Mouse (Mus musculus) hematopoietic multipotent progenitor cell, adult 10-12 weeks (in vitro differentiated cells): ENCODE results near the gene Ncr1. TPM values are rescaled to one million over a fixed set of nuclear protein-coding genes. Genes with fewer than 3 reads are reported as not detected.

Source experiments
- polyA plus RNA-seq: library from polyadenylated mRNA; stranded (reverse); fragments of >175 nt; gene quantifications from 2 replicates; pipeline ENCODE4 v1.2.3, GENCODE M21; 2012; ENCODE audit warnings: low replicate concordance

Gene Ncr1
- 1.5 and 2.0 TPM in 2 replicates for polyA plus RNA-seq

DNA sequence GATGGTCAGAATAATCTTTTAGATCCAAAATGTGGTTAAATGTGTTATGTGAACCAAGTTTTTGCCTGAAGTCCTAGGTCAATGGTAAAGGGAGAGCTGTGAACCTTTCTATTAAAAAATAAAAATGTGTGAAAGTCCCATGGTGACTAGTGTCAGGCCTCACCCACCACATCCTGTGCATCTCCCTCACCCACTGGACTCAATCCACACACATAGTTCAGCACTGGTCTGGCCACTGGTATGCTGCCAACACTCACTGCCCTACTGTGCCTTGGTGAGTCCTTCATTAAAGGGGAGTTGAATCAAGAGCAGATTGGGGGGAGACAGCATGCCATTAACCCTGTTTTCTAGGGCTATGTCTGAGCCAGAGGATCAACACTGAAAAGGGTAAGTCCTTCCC, at the start of gene Ncr1:
Ncr1 (plus strand) TSS at position 216 of the 400 bp plus-strand sequence.

Other genes with a start within 250 kb of the Ncr1 start
- gene Ttyh1, start 218.3 kb upstream of the Ncr1 start, polyA plus RNA-seq = 0.36 and 1.2 TPM in 2 replicates
- gene Leng8, start 200.7 kb upstream of the Ncr1 start, polyA plus RNA-seq = 265 and 494 TPM in 2 replicates
- gene Leng9, start 187.3 kb upstream of the Ncr1 start, polyA plus RNA-seq = 8.1 and 11.7 TPM in 2 replicates
- 3.4 TPM in 2 replicates for gene Cdc42ep5, start 172.9 kb upstream of the Ncr1 start, polyA plus RNA-seq
- 0.52 and 2.5 TPM in 2 replicates for gene Lilra5, start 100.0 kb upstream of the Ncr1 start, polyA plus RNA-seq
- not detected in 2 replicates for gene Gp6, start 60.0 kb downstream of the Ncr1 start, polyA plus RNA-seq
- gene Rdh13, start 107.9 kb downstream of the Ncr1 start, polyA plus RNA-seq = 1.6 and 3.0 TPM in 2 replicates
- 0.06 TPM in 1 of 2 replicates, not detected in the other for gene Eps8l1, start 123.0 kb downstream of the Ncr1 start, polyA plus RNA-seq
- 207 and 309 TPM in 2 replicates for gene Ppp1r12c, start 164.0 kb downstream of the Ncr1 start, polyA plus RNA-seq
- gene Tnnt1, start 178.7 kb downstream of the Ncr1 start, polyA plus RNA-seq = 2.4 and 2.5 TPM in 2 replicates
- 0.82 and 2.2 TPM in 2 replicates for gene Tnni3, start 186.5 kb downstream of the Ncr1 start, polyA plus RNA-seq
- gene Dnaaf3, start 194.7 kb downstream of the Ncr1 start, polyA plus RNA-seq = 3.8 and 10.7 TPM in 2 replicates
- 0.20 and 0.37 TPM in 2 replicates for gene Syt5, start 209.8 kb downstream of the Ncr1 start, polyA plus RNA-seq